Mouse (Mus musculus): ENCODE measurements around the gene Ap3s2.

Gene Ap3s2

GRCm38 (mm10) chr7:79920344-79920983, at the start of gene Ap3s2:
Ap3s2 (minus strand) TSS chr7:79920649.
- peak; percentile 73 to 93 for DNase-seq (ENCODE audit: low spot score in 2 of 2)

- no peak for DNase-seq (ENCODE audit: low spot score in 2 of 2)
These were observed 47.9 kb upstream of the Ap3s2 start for GRCm38 (mm10) chr7:79968326-79968725.

- DNase-seq (ENCODE audit: low spot score in 2 of 2) = no peak
These were observed 41.2 kb upstream of the Ap3s2 start for GRCm38 (mm10) chr7:79961600-79961999.

GRCm38 (mm10) chr7:79956131-79956530, 35.7 kb upstream of the Ap3s2 start:
- no peak for DNase-seq (ENCODE audit: low spot score in 2 of 2)

- no peak for DNase-seq (ENCODE audit: low spot score in 2 of 2)
These were observed 34.4 kb upstream of the Ap3s2 start for GRCm38 (mm10) chr7:79954890-79955289.

GRCm38 (mm10) chr7:79951038-79951437, 30.6 kb upstream of the Ap3s2 start:
- DNase-seq (ENCODE audit: low spot score in 2 of 2) = no peak

- no peak for DNase-seq (ENCODE audit: low spot score in 2 of 2)
These were observed 29.8 kb upstream of the Ap3s2 start for GRCm38 (mm10) chr7:79950236-79950635.

GRCm38 (mm10) chr7:79935511-79936205, 15.2 kb upstream of the Ap3s2 start:
- DNase-seq (ENCODE audit: low spot score in 2 of 2) = peak in 1 of 2 experiments; percentile 14

- DNase-seq (ENCODE audit: low spot score in 2 of 2) = peak in 1 of 2 experiments; percentile 37
These were observed 14.5 kb upstream of the Ap3s2 start, which contains the start of gene Arpin for GRCm38 (mm10) chr7:79934862-79935510. Arpin (minus strand) TSS chr7:79935359.

GRCm38 (mm10) chr7:79934461-79934860, 14.0 kb upstream of the Ap3s2 start:
- no peak for DNase-seq (ENCODE audit: low spot score in 2 of 2)

- DNase-seq (ENCODE audit: low spot score in 2 of 2) = no peak
These were observed 8.1 kb upstream of the Ap3s2 start for GRCm38 (mm10) chr7:79928516-79929052.

GRCm38 (mm10) chr7:79914556-79914955, 5.9 kb downstream of the Ap3s2 start:
- DNase-seq (ENCODE audit: low spot score in 2 of 2) = no peak

- no peak for DNase-seq (ENCODE audit: low spot score in 2 of 2)
These were observed 13.1 kb downstream of the Ap3s2 start for GRCm38 (mm10) chr7:79907356-79907755.

- DNase-seq (ENCODE audit: low spot score in 2 of 2) = no peak
These were observed 13.5 kb downstream of the Ap3s2 start for GRCm38 (mm10) chr7:79906914-79907313.

- no peak for DNase-seq (ENCODE audit: low spot score in 2 of 2)
These were observed 15.3 kb downstream of the Ap3s2 start for GRCm38 (mm10) chr7:79905193-79905592.

- DNase-seq (ENCODE audit: low spot score in 2 of 2) = no peak
These were observed 17.2 kb downstream of the Ap3s2 start for GRCm38 (mm10) chr7:79903160-79903792.

GRCm38 (mm10) chr7:79900753-79901152, 19.7 kb downstream of the Ap3s2 start:
- no peak for DNase-seq (ENCODE audit: low spot score in 2 of 2)

GRCm38 (mm10) chr7:79895225-79895624, 25.2 kb downstream of the Ap3s2 start:
- no peak for DNase-seq (ENCODE audit: low spot score in 2 of 2)

GRCm38 (mm10) chr7:79894790-79895189, 25.7 kb downstream of the Ap3s2 start:
- no peak for DNase-seq (ENCODE audit: low spot score in 2 of 2)

- no peak for DNase-seq (ENCODE audit: low spot score in 2 of 2)
These were observed 27.6 kb downstream of the Ap3s2 start for GRCm38 (mm10) chr7:79892576-79893428.

Data from left cerebral cortex, adult 9 months (tissue).